Mouse (Mus musculus): ENCODE data around the gene Cbr1. TPM values are rescaled to one million over a fixed set of nuclear protein-coding genes. Genes with fewer than 3 reads are reported as not detected.
"Not testable (repeated sequence)": the region's sequence is repeated elsewhere in the genome, so short reads cannot be mapped to it uniquely, and the experiment has no call there.

Cbr1 gene
- polyA plus RNA-seq, 1 experiment from 2014 or later = 95.5 TPM

- peak within 1 kb of the TSS; percentile 55 for H3K4me3 ChIP-seq
- 1% methylated on average over 55 of the region's 55 CpGs for WGBS
- ATAC-seq (ENCODE audit: borderline replicate concordance, extremely low read depth, low FRiP score, low TSS enrichment) = peak; percentile 93
- peak within 1 kb of the TSS; percentile 89 for H3K4me2 ChIP-seq
- H3K27ac ChIP-seq = peak within 1 kb of the TSS; percentile 92
- no peaks in the 10 kb centered on the region for H3K9me3 ChIP-seq
- H3K36me3 ChIP-seq = no peaks in the 10 kb centered on the region; the same call in 1 of the 2 replicates
- no peaks in the 10 kb centered on the region for H3K27me3 ChIP-seq
- H3K4me1 ChIP-seq = peaks cover 19% of the 10 kb centered on the region
- peak within 1 kb of the TSS; percentile 68 for H3K9ac ChIP-seq
Measured at GRCm38 (mm10) chr16:93603439-93604212, 2.0 kb upstream of the Cbr1 start, which contains the start of gene Setd4. Gene Setd4 (minus strand): TSS chr16:93604063.

- 10% methylated on average over 16 of the region's 16 CpGs for WGBS
Measured at GRCm38 (mm10) chr16:93604481-93604969, 1.1 kb upstream of the Cbr1 start.

GRCm38 (mm10) chr16:93606146-93606545, 493 bp downstream of the Cbr1 start:
- no peak overlapping the region for H3K27ac ChIP-seq
- 94% methylated on average over 7 of the region's 7 CpGs for WGBS
- no peak overlapping the region for H3K9ac ChIP-seq
- peaks cover 3% of the 10 kb centered on the region; the same call in 1 of the 2 replicates for H3K36me3 ChIP-seq
- no peaks in the 10 kb centered on the region for H3K9me3 ChIP-seq
- H3K27me3 ChIP-seq = no peaks in the 10 kb centered on the region
- no peak for ATAC-seq (ENCODE audit: borderline replicate concordance, extremely low read depth, low FRiP score, low TSS enrichment)
- H3K4me3 ChIP-seq = no peak overlapping the region
- H3K4me2 ChIP-seq = no peak overlapping the region
- peaks cover 25% of the 10 kb centered on the region for H3K4me1 ChIP-seq

More at GRCm38 (mm10) chr16:93604481-93604969, 1.1 kb upstream of the Cbr1 start:
- Histone ChIP-seq H3K4me1 (peaks cover 25% of the 10 kb centered on the region), H3K4me2 (peak overlapping the region; percentile 89), H3K9ac (peak overlapping the region; percentile 68), H3K9me3 (no peaks in the 10 kb centered on the region), H3K27me3 (no peaks in the 10 kb centered on the region), H3K4me3 (peak overlapping the region; percentile 55), H3K27ac (peak overlapping the region; percentile 92), H3K36me3 (no peaks in the 10 kb centered on the region)
- no peak for ATAC-seq (ENCODE audit: borderline replicate concordance, extremely low read depth, low FRiP score, low TSS enrichment)

GRCm38 (mm10) chr16:93607669-93608101, 2.0 kb downstream of the Cbr1 start:
- Histone ChIP-seq H3K4me1 (peaks cover 24% of the 10 kb centered on the region), H3K27me3 (no peaks in the 10 kb centered on the region), H3K9ac (peak overlapping the region; percentile 67), H3K9me3 (no peaks in the 10 kb centered on the region), H3K4me3 (peak overlapping the region; percentile 62), H3K4me2 (peak overlapping the region; percentile 81), H3K36me3 (peaks cover 12% of the 10 kb centered on the region), H3K27ac (peak overlapping the region; percentile 66)
- under 1% methylated on average over 32 of the region's 32 CpGs for WGBS
- peak; percentile 31; the same call in 1 of the 2 replicates for ATAC-seq (ENCODE audit: borderline replicate concordance, extremely low read depth, low FRiP score, low TSS enrichment)

GRCm38 (mm10) chr16:93608731-93609130, 3.1 kb downstream of the Cbr1 start:
- Histone ChIP-seq H3K4me2 (peak overlapping the region; percentile 81), H3K9ac (no peak overlapping the region), H3K27ac (no peak overlapping the region), H3K4me1 (peaks cover 20% of the 10 kb centered on the region), H3K4me3 (peak overlapping the region; percentile 62), H3K27me3 (no peaks in the 10 kb centered on the region), H3K9me3 (no peaks in the 10 kb centered on the region), H3K36me3 (peaks cover 12% of the 10 kb centered on the region)
- WGBS = 56% methylated on average over 8 of the region's 8 CpGs
- no peak for ATAC-seq (ENCODE audit: borderline replicate concordance, extremely low read depth, low FRiP score, low TSS enrichment)

- H3K4me1 ChIP-seq = peaks cover 15% of the 10 kb centered on the region
- no peak overlapping the region for H3K27ac ChIP-seq
- no peak for ATAC-seq (ENCODE audit: borderline replicate concordance, extremely low read depth, low FRiP score, low TSS enrichment)
- H3K9me3 ChIP-seq = no peaks in the 10 kb centered on the region
- WGBS = 95% methylated on average over 4 of the region's 4 CpGs
- H3K9ac ChIP-seq = no peak overlapping the region
- peaks cover 12% of the 10 kb centered on the region for H3K36me3 ChIP-seq
- H3K27me3 ChIP-seq = no peaks in the 10 kb centered on the region
- no peak overlapping the region for H3K4me3 ChIP-seq
- no peak overlapping the region for H3K4me2 ChIP-seq
Measured at GRCm38 (mm10) chr16:93609796-93610195, 4.1 kb downstream of the Cbr1 start.

- Histone ChIP-seq H3K36me3 (peaks cover 12% of the 10 kb centered on the region), H3K27me3 (no peaks in the 10 kb centered on the region), H3K9ac (no peak overlapping the region), H3K4me1 (peaks cover 10% of the 10 kb centered on the region; the same call in 1 of the 2 replicates), H3K9me3 (no peaks in the 10 kb centered on the region), H3K4me2 (no peak overlapping the region), H3K27ac (no peak overlapping the region), H3K4me3 (no peak overlapping the region)
- WGBS = 86% methylated on average over 4 of the region's 4 CpGs
- ATAC-seq (ENCODE audit: borderline replicate concordance, extremely low read depth, low FRiP score, low TSS enrichment) = no peak
Measured at GRCm38 (mm10) chr16:93610961-93611360, 5.3 kb downstream of the Cbr1 start.

- Histone ChIP-seq H3K9me3 (no peaks in the 10 kb centered on the region), H3K27me3 (no peaks in the 10 kb centered on the region), H3K27ac (no peak overlapping the region), H3K36me3 (peaks cover 12% of the 10 kb centered on the region), H3K4me2 (no peak overlapping the region), H3K4me1 (no peaks in the 10 kb centered on the region), H3K4me3 (no peak overlapping the region), H3K9ac (no peak overlapping the region)
- WGBS = 33% methylated on average over 5 of the region's 5 CpGs
- no peak for ATAC-seq (ENCODE audit: borderline replicate concordance, extremely low read depth, low FRiP score, low TSS enrichment)
Measured at GRCm38 (mm10) chr16:93615118-93615870, 9.6 kb downstream of the Cbr1 start.

GRCm38 (mm10) chr16:93623759-93624158, 18.1 kb downstream of the Cbr1 start:
- not testable (repeated sequence) for H3K4me2 ChIP-seq; H3K27ac ChIP-seq; H3K27me3 ChIP-seq; H3K9ac ChIP-seq; H3K36me3 ChIP-seq; H3K4me1 ChIP-seq; ATAC-seq (ENCODE audit: borderline replicate concordance, extremely low read depth, low FRiP score, low TSS enrichment); H3K9me3 ChIP-seq; H3K4me3 ChIP-seq
- 81% methylated on average over 4 of the region's 4 CpGs for WGBS

- no peak overlapping the region for H3K4me2 ChIP-seq
- no peak overlapping the region for H3K27ac ChIP-seq
- no peaks in the 10 kb centered on the region; the same call in 1 of the 2 replicates for H3K27me3 ChIP-seq
- no peaks in the 10 kb centered on the region for H3K4me1 ChIP-seq
- no peaks in the 10 kb centered on the region for H3K36me3 ChIP-seq
- ATAC-seq (ENCODE audit: borderline replicate concordance, extremely low read depth, low FRiP score, low TSS enrichment) = no peak
- no peaks in the 10 kb centered on the region for H3K9me3 ChIP-seq
- H3K4me3 ChIP-seq = no peak overlapping the region
- no peak overlapping the region for H3K9ac ChIP-seq
- WGBS = 71% methylated on average over 4 of the region's 4 CpGs
Measured at GRCm38 (mm10) chr16:93624671-93625070, 19.0 kb downstream of the Cbr1 start.

GRCm38 (mm10) chr16:93626745-93627144, 21.1 kb downstream of the Cbr1 start:
- WGBS = 3% methylated on average over 1 of the region's 1 CpGs
- Histone ChIP-seq H3K4me3 (no peak overlapping the region), H3K9ac (no peak overlapping the region), H3K9me3 (no peaks in the 10 kb centered on the region), H3K4me2 (no peak overlapping the region), H3K4me1 (no peaks in the 10 kb centered on the region), H3K27ac (no peak overlapping the region), H3K36me3 (no peaks in the 10 kb centered on the region), H3K27me3 (no peaks in the 10 kb centered on the region; the same call in 1 of the 2 replicates)
- no peak for ATAC-seq (ENCODE audit: borderline replicate concordance, extremely low read depth, low FRiP score, low TSS enrichment)
